Mouse (Mus musculus) heart, embryonic 14.5 days (tissue): ENCODE measurements around the gene 2010111I01Rik. TPM values are rescaled to one million over a fixed set of nuclear protein-coding genes. Genes with fewer than 3 reads are reported as not detected.
"Not testable (repeated sequence)": the region's sequence is repeated elsewhere in the genome, so short reads cannot be mapped to it uniquely, and the experiment has no call there.

Source experiments
- ATAC-seq: fragments of 200-750 bp; cut with Nextera tagmentation; 2 replicates; pipeline ENCODE4 v1.8.0; 2017; ENCODE audit warnings: low read depth, moderate TSS enrichment; ENCODE audit not compliant: insufficient number of reproducible peaks, insufficient read depth, low FRiP score
- H3K27ac ChIP-seq, 2 experiments: fragments of 200-500 bp in 1 of 2; fragments of 300-500 bp in 1 of 2; sonication (generic) in 1 of 2; replicated peaks in 1 of 2; 2 replicates each; pipeline ENCODE4 v1.5.1; 2012 to 2014; ENCODE audit warnings: low read depth in 2 of 2, low read length in 2 of 2, control low read depth in 1 of 2, mild to moderate bottlenecking in 1 of 2, mixed read lengths in 1 of 2; ENCODE audit not compliant: control insufficient read depth in 1 of 2, insufficient read depth in 1 of 2
- H3K27me3 ChIP-seq: fragments of 300-500 bp; sonication (generic); 2 replicates; pipeline ENCODE4 v1.6.1; 2014; ENCODE audit warnings: mild to moderate bottlenecking, low read length, control low read depth; ENCODE audit not compliant: control insufficient read depth, insufficient read depth
- H3K36me3 ChIP-seq: fragments of 300-500 bp; sonication (generic); 2 replicates; pipeline ENCODE4 v1.6.1; 2014; ENCODE audit warnings: mild to moderate bottlenecking, control low read depth, low read length, mixed read lengths; ENCODE audit not compliant: control insufficient read depth, insufficient read depth
- H3K4me1 ChIP-seq, 2 experiments: fragments of 200-500 bp in 1 of 2; fragments of 300-500 bp in 1 of 2; sonication (generic) in 1 of 2; 2 replicates each; pipeline ENCODE4 v1.6.1; 2012 to 2014; ENCODE audit warnings: low read length in 2 of 2, control low read depth in 1 of 2, mixed read lengths in 1 of 2; ENCODE audit not compliant: control insufficient read depth in 2 of 2, insufficient read depth in 2 of 2
- H3K4me2 ChIP-seq: fragments of 300-500 bp; sonication (generic); 2 replicates; pipeline ENCODE4 v1.6.1; 2014; ENCODE audit warnings: mild to moderate bottlenecking, low read length
- H3K4me3 ChIP-seq, 2 experiments: fragments of 200-500 bp in 1 of 2; fragments of 300-500 bp in 1 of 2; sonication (generic) in 1 of 2; 2 replicates each; pipeline ENCODE4 v1.5.1; 2012 to 2014; ENCODE audit warnings: low read length in 2 of 2, mild to moderate bottlenecking in 2 of 2, control low read depth in 1 of 2, low read depth in 1 of 2, moderate library complexity in 1 of 2; ENCODE audit not compliant: control insufficient read depth in 1 of 2, insufficient read depth in 1 of 2
- H3K9ac ChIP-seq: fragments of 300-500 bp; sonication (generic); 2 replicates; pipeline ENCODE4 v1.6.1; 2014; ENCODE audit warnings: mild to moderate bottlenecking, low read length
- H3K9me3 ChIP-seq: fragments of 300-500 bp; sonication (generic); 2 replicates; pipeline ENCODE4 v1.6.1; 2016; ENCODE audit warnings: low read length, control low read depth; ENCODE audit not compliant: control insufficient read depth
- WGBS: fragments of 180-500 bp; shearing (Covaris S2); extraction: QIAGEN DNeasy Blood & Tissue Kit; methylation state at CpG from one replicate; pipeline ENCODE4 v1.1.7; 2014; 5-methylcytosine and 5-hydroxymethylcytosine counted together
- polyA plus RNA-seq: library from polyadenylated mRNA; unstranded; fragments of >200 nt; fragmentation: Nextera tagmentation; extraction: Ambion mirVana; gene quantifications from 2 replicates; pipeline ENCODE4 v1.2.1, GENCODE M21; 2014

Gene 2010111I01Rik
- polyA plus RNA-seq, 1 experiment from 2014 or later = 69.5 TPM

GRCm38 (mm10) chr13:63315111-63315510 is 350.4 kb downstream of the 2010111I01Rik start:
- not testable (repeated sequence) for ATAC-seq, H3K4me3 ChIP-seq, H3K9me3 ChIP-seq, H3K9ac ChIP-seq, H3K27ac ChIP-seq, H3K4me2 ChIP-seq, H3K27me3 ChIP-seq
- 91% methylated on average over 4 of the region's 4 CpGs for WGBS
- Histone ChIP-seq H3K36me3 (peaks cover 34% of the 10 kb centered on the region), H3K4me1 (peaks cover 19 to 20% of the 10 kb centered on the region in 2 experiments)

- Histone ChIP-seq H3K4me3 (no peak overlapping the region), H3K9me3 (no peaks in the 10 kb centered on the region), H3K4me2 (no peak overlapping the region), H3K9ac (no peak overlapping the region), H3K4me1 (peaks cover 19 to 20% of the 10 kb centered on the region in 2 experiments), H3K27me3 (no peaks in the 10 kb centered on the region), H3K27ac (no peak overlapping the region), H3K36me3 (peaks cover 33% of the 10 kb centered on the region)
- WGBS = 57% methylated on average over 6 of the region's 6 CpGs
- no peak for ATAC-seq
Observed at GRCm38 (mm10) chr13:63315777-63316176, 351.1 kb downstream of the 2010111I01Rik start.

DNA sequence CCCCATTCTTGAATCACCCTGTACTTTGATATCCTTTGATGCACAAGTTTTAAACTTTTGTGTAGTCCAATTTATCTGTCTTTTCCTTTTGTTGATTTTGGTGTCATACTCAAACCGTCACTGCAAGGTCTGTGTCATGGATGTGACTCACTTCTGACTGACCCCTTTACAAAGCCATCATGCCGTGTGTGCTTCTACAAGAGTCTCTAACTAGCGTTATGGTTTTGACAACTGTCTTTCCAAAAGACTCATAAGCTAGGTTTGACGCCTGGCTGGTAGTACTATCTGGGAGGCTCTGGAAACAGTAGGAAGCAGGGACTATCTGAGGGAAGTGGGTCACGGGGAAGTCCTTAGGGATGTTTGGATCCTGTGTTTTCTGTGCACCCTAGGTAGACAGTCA is 351.7 kb downstream of the 2010111I01Rik start:
- Histone ChIP-seq H3K27ac (no peak overlapping the region), H3K4me2 (no peak overlapping the region), H3K9ac (no peak overlapping the region), H3K36me3 (peaks cover 27% of the 10 kb centered on the region), H3K4me1 (peaks cover 19 to 20% of the 10 kb centered on the region in 2 experiments), H3K27me3 (no peaks in the 10 kb centered on the region), H3K4me3 (no peak overlapping the region), H3K9me3 (no peaks in the 10 kb centered on the region)
- ATAC-seq = no peak
- WGBS = 86% methylated on average over 5 of the region's 5 CpGs

- Histone ChIP-seq H3K9me3 (no peaks in the 10 kb centered on the region), H3K27me3 (no peaks in the 10 kb centered on the region), H3K4me1 (peaks cover 15 to 16% of the 10 kb centered on the region in 2 experiments), H3K27ac (no peak overlapping the region), H3K4me2 (no peak overlapping the region), H3K9ac (no peak overlapping the region), H3K36me3 (peaks cover 16% of the 10 kb centered on the region), H3K4me3 (no peak overlapping the region)
- no peak for ATAC-seq
- 49% methylated on average over 7 of the region's 7 CpGs for WGBS
Observed at GRCm38 (mm10) chr13:63317681-63318104, 353.0 kb downstream of the 2010111I01Rik start.

DNA sequence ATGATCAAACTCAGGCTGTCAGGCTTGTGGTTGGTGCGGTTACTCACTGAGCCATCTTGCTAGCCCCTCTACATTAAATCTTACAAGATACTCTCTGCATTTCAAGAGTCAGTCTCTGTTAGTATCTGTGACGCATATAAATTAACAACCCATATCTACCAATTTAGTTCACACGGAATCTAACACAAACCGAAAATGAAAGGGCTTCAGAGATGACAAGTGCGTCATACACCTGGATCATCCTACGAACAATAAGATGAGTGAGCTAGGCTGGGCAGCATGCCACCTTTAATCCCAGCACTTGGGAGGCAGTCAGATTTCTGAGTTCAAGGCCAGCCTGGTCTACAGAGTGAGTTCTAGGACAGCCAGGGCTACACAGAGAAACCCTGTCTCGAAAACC is 355.1 kb downstream of the 2010111I01Rik start:
- H3K9me3 ChIP-seq = no peaks in the 10 kb centered on the region
- WGBS = 94% methylated on average over 7 of the region's 7 CpGs
- ATAC-seq = no peak
- H3K4me3 ChIP-seq = no peak overlapping the region
- H3K27me3 ChIP-seq = no peaks in the 10 kb centered on the region
- H3K4me2 ChIP-seq = no peak overlapping the region
- peaks cover 7 to 17% of the 10 kb centered on the region in 2 experiments for H3K4me1 ChIP-seq
- no peak overlapping the region for H3K27ac ChIP-seq
- H3K9ac ChIP-seq = no peak overlapping the region
- H3K36me3 ChIP-seq = peaks cover 16% of the 10 kb centered on the region

- ATAC-seq = no peak
- H3K4me1 ChIP-seq = peaks cover 12 to 23% of the 10 kb centered on the region in 2 experiments
- WGBS = 84% methylated on average over 5 of the region's 5 CpGs
- H3K4me3 ChIP-seq = no peak overlapping the region
- H3K27me3 ChIP-seq = no peaks in the 10 kb centered on the region
- H3K4me2 ChIP-seq = no peak overlapping the region
- H3K36me3 ChIP-seq = peaks cover 7% of the 10 kb centered on the region
- no peak overlapping the region for H3K9ac ChIP-seq
- H3K27ac ChIP-seq = no peak overlapping the region
- H3K9me3 ChIP-seq = no peaks in the 10 kb centered on the region
Observed at GRCm38 (mm10) chr13:63321689-63322088, 357.0 kb downstream of the 2010111I01Rik start.

DNA sequence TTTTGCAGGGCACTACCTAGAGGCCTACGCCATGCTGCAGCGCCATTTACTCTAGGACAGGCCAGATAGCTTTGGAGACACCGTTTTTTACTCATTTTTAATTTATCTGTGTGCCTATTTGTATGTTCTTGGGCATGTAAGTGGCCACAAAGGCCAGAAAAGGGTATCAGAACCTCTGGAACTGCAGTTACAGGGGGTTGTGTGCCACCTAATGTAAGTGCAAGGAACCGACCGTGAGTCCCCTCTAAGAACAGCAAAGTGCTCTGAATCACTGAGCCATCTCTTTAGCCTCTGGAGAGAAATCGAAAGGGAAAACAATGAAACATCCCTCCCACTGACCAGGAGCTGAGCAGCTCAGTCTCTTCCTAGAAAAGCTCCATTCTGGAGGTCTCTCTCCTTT is 358.1 kb downstream of the 2010111I01Rik start:
- no peak overlapping the region for H3K27ac ChIP-seq
- ATAC-seq = no peak
- H3K4me1 ChIP-seq = peaks cover 12 to 23% of the 10 kb centered on the region in 2 experiments
- no peak overlapping the region for H3K4me3 ChIP-seq
- H3K4me2 ChIP-seq = no peak overlapping the region
- no peaks in the 10 kb centered on the region for H3K27me3 ChIP-seq
- H3K9me3 ChIP-seq = no peaks in the 10 kb centered on the region
- no peak overlapping the region for H3K9ac ChIP-seq
- 85% methylated on average over 6 of the region's 6 CpGs for WGBS
- no peaks in the 10 kb centered on the region; the same call in 1 of the 2 replicates for H3K36me3 ChIP-seq
